Mouse (Mus musculus) CD4-positive, CD25-positive, alpha-beta regulatory T cell, adult 2 months (primary cell): Measurements from ENCODE around the gene Pi4ka.

Source experiments
- DNase-seq: peaks from one replicate; pipeline ENCODE4 v3.0.0-alpha.2; 2012; ENCODE audit warnings: low read depth, low spot score

Gene Pi4ka

GRCm38 (mm10) chr16:17336089-17336488 lies 70.0 kb downstream of the Pi4ka start:
- no peak for DNase-seq

- no peak for DNase-seq
Measured at GRCm38 (mm10) chr16:17334574-17334973, 71.5 kb downstream of the Pi4ka start.

GRCm38 (mm10) chr16:17331855-17332254 lies 74.3 kb downstream of the Pi4ka start:
- no peak for DNase-seq

GRCm38 (mm10) chr16:17331116-17331515 lies 75.0 kb downstream of the Pi4ka start, which contains the start of gene Serpind1:
Gene Serpind1 (plus strand): TSS chr16:17331371.
- DNase-seq, result no peak

- DNase-seq, result no peak
Measured at GRCm38 (mm10) chr16:17329848-17330570, 76.1 kb downstream of the Pi4ka start.

GRCm38 (mm10) chr16:17326064-17326463 lies 80.0 kb downstream of the Pi4ka start:
- no peak for DNase-seq

GRCm38 (mm10) chr16:17324745-17325144 lies 81.4 kb downstream of the Pi4ka start:
- no peak for DNase-seq

GRCm38 (mm10) chr16:17321481-17321880 lies 84.6 kb downstream of the Pi4ka start:
- no peak for DNase-seq

- no peak for DNase-seq
Measured at GRCm38 (mm10) chr16:17316554-17316953, 89.6 kb downstream of the Pi4ka start.

- no peak for DNase-seq
Measured at GRCm38 (mm10) chr16:17312531-17312930, 93.6 kb downstream of the Pi4ka start.

GRCm38 (mm10) chr16:17309036-17309435 lies 97.1 kb downstream of the Pi4ka start:
- DNase-seq, result no peak

- no peak for DNase-seq
Measured at GRCm38 (mm10) chr16:17307461-17307860, 98.7 kb downstream of the Pi4ka start.

GRCm38 (mm10) chr16:17303521-17304245 lies 102.4 kb downstream of the Pi4ka start:
- DNase-seq, result no peak

GRCm38 (mm10) chr16:17300818-17301217 lies 105.3 kb downstream of the Pi4ka start:
- no peak for DNase-seq

GRCm38 (mm10) chr16:17292751-17293150 lies 113.4 kb downstream of the Pi4ka start:
- peak; percentile 86 for DNase-seq

- DNase-seq, result no peak
Measured at GRCm38 (mm10) chr16:17291016-17291415, 115.1 kb downstream of the Pi4ka start.

- DNase-seq, result no peak
Measured at GRCm38 (mm10) chr16:17287103-17287502, 119.0 kb downstream of the Pi4ka start.

- DNase-seq, result no peak
Measured at GRCm38 (mm10) chr16:17283151-17283550, 123.0 kb downstream of the Pi4ka start.

GRCm38 (mm10) chr16:17280471-17280870 lies 125.6 kb downstream of the Pi4ka start:
- DNase-seq, result no peak

- peak; percentile 85 for DNase-seq
Measured at GRCm38 (mm10) chr16:17277342-17278211, 128.5 kb downstream of the Pi4ka start.

GRCm38 (mm10) chr16:17276164-17277151 lies 129.7 kb downstream of the Pi4ka start:
- DNase-seq, result peak; percentile 96
